Mouse (Mus musculus) midbrain, embryonic 16.5 days (tissue): ENCODE measurements around the gene Cpsf3. TPM values are rescaled to one million over a fixed set of nuclear protein-coding genes. Genes with fewer than 3 reads are reported as not detected.

Experiments used
- ATAC-seq: fragments of 200-750 bp; cut with Nextera tagmentation; 2 replicates; pipeline ENCODE4 v1.8.0; 2017; ENCODE audit warnings: moderate TSS enrichment
- H3K27ac ChIP-seq: fragments of 300-500 bp; sonication (generic); 2 replicates; pipeline ENCODE4 v1.5.1; 2014; ENCODE audit warnings: mild to moderate bottlenecking, low read length, mixed read lengths
- H3K27me3 ChIP-seq: fragments of 300-500 bp; sonication (generic); 2 replicates; pipeline ENCODE4 v1.6.1; 2014; ENCODE audit warnings: low read depth, low read length, mixed read lengths; ENCODE audit not compliant: control insufficient read depth, insufficient read depth
- H3K36me3 ChIP-seq: fragments of 300-500 bp; sonication (generic); 2 replicates; pipeline ENCODE4 v1.6.1; 2014; ENCODE audit warnings: mild to moderate bottlenecking, low read length, moderate library complexity, mixed read lengths; ENCODE audit not compliant: control insufficient read depth, insufficient read depth
- H3K4me1 ChIP-seq: fragments of 300-500 bp; sonication (generic); 2 replicates; pipeline ENCODE4 v1.6.1; 2014; ENCODE audit warnings: mild to moderate bottlenecking, low read length, mixed read lengths; ENCODE audit not compliant: control insufficient read depth, insufficient read depth
- H3K4me2 ChIP-seq: fragments of 300-500 bp; sonication (generic); 2 replicates; pipeline ENCODE4 v1.6.1; 2014; ENCODE audit warnings: mild to moderate bottlenecking, low read length, mixed read lengths
- H3K4me3 ChIP-seq: fragments of 300-500 bp; sonication (generic); 2 replicates; pipeline ENCODE4 v1.5.1; 2014; ENCODE audit warnings: low read depth, mild to moderate bottlenecking, low read length, moderate library complexity, mixed read lengths
- H3K9ac ChIP-seq: fragments of 300-500 bp; sonication (generic); 2 replicates; pipeline ENCODE4 v1.6.1; 2014; ENCODE audit warnings: low read depth, low read length, mixed read lengths
- H3K9me3 ChIP-seq: fragments of 300-500 bp; sonication (generic); replicated peaks from 2 replicates; pipeline ENCODE4 v1.6.1; 2014; ENCODE audit warnings: mild to moderate bottlenecking, low read length, mixed read lengths; ENCODE audit not compliant: control insufficient read depth, poor library complexity, severe bottlenecking
- WGBS: fragments of 180-500 bp; shearing (Covaris S2); extraction: QIAGEN DNeasy Blood & Tissue Kit; methylation state at CpG from one replicate; pipeline ENCODE4 v1.1.7; 2014; 5-methylcytosine and 5-hydroxymethylcytosine counted together
- polyA plus RNA-seq: library from polyadenylated mRNA; unstranded; fragments of >200 nt; fragmentation: Nextera tagmentation; extraction: Ambion mirVana; gene quantifications from 2 replicates; pipeline ENCODE4 v1.2.1, GENCODE M21; 2015

Cpsf3 gene
- polyA plus RNA-seq, 1 experiment from 2014 or later = 89.5 TPM

DNA sequence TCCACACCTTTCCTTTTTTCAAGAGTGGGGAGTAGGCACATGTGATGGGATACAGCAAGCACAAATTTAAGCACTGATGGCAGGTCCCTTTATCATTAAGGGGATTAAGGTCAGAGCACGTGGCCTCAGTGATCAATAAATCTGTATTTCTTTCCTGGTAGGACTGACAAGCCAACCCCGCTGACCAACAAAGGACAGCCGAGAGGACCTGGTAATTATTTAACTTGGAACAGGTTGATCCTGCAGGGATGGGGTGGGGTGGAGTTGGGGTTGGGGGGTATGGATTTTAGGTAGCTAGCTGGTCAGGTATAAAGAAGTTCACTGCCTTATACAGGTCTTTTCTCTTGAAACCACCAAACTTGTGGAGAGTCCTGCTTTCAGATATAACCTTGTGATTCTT, 20.2 kb upstream of the Cpsf3 start:
- ATAC-seq = no peak
- WGBS = 93% methylated on average over 3 of the region's 3 CpGs
- H3K9me3 ChIP-seq = no peaks in the 10 kb centered on the region
- H3K4me2 ChIP-seq = no peak overlapping the region
- H3K4me1 ChIP-seq = no peaks in the 10 kb centered on the region
- H3K27ac ChIP-seq = no peak overlapping the region
- no peaks in the 10 kb centered on the region for H3K27me3 ChIP-seq
- no peak overlapping the region for H3K4me3 ChIP-seq
- peaks cover 10% of the 10 kb centered on the region; the same call in 1 of the 2 replicates for H3K36me3 ChIP-seq
- H3K9ac ChIP-seq = no peak overlapping the region

DNA sequence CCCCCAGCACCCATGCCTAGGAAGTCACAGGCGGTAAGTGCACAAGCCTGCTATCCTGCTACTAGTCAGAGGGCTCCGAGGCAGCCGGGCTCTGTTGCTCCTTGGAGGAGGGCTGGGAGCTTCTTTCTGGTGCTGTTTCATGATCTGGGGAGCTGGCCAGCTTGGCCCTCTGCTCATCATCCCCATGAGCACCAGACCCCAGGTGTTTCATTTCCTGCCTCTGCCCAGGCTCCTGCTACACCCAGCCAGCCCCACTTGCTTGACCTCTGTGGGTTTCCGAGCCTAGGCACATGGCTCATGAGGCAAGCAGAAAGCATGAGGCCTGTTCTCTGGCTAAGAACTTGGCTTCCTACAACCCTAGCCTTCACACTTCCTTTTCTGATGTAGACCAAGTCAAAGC, 19.7 kb upstream of the Cpsf3 start:
- WGBS = 91% methylated on average over 4 of the region's 4 CpGs
- H3K36me3 ChIP-seq = peaks cover 14% of the 10 kb centered on the region; the same call in 1 of the 2 replicates

DNA sequence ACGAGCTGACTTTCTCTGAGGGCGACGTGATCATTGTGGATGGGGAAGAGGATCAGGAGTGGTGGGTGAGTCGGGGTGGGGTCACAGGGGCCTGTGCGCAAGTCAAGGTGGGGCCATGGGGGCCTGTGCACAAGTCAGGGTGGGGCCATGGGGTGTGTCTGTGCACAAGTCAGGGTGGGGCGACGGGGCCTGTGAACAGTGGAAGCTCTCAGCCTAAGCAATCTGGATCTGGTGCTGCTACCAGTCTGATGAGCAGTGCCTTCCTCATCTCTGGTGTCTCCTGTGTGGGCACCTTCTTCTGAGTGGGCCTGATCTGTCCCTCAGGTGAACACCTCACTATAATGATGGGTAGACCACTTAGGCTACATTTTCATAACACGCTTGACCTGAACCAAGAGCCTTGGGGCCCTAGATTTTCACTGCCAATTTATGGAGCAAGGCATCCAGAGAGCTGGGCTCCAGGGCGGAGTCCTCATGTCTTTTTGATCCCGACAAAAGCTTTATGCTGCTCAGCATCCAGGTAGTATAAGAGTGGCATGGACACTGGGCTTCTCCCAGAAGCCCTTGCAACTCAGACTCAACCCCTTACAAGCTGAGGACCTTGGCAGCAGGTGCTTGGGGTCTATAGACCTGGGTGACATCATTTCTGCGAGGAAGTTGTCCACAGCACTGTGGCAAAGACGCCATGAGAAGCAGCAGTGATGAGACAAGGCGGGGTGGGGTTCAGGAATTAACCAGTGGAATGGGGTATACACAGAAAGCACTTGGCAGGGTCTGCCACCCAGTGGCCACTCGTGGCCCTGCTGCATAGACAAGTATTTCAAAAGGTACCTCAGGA, 19.0 kb upstream of the Cpsf3 start:
- 77% methylated on average over 14 of the region's 14 CpGs for WGBS
- H3K36me3 ChIP-seq = peaks cover 18% of the 10 kb centered on the region

More for the DNA sequence above, 19.7 kb upstream of the Cpsf3 start:
- no peak for ATAC-seq
- Histone ChIP-seq H3K27ac (no peak overlapping the region), H3K4me2 (no peak overlapping the region), H3K27me3 (no peaks in the 10 kb centered on the region), H3K4me3 (no peak overlapping the region), H3K9ac (no peak overlapping the region), H3K9me3 (no peaks in the 10 kb centered on the region), H3K4me1 (no peaks in the 10 kb centered on the region)

DNA sequence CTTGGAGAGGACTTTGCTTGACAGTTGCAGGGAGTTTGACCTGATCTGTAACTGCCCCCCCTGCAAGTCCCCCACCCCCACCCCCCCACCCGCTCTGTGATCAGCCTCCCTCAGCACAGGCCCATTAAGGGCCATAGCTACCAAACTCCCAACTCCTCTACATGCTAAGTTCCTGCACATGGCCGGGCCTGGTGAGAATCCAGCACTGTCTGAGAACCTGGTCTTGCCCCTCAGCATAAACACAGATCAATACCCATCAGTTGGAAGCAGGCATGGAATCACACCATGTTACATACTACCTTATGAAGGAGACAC, 18.4 kb upstream of the Cpsf3 start:
- H3K4me1 ChIP-seq = no peaks in the 10 kb centered on the region
- H3K9ac ChIP-seq = no peak overlapping the region
- no peak overlapping the region for H3K4me3 ChIP-seq
- no peak for ATAC-seq
- H3K36me3 ChIP-seq = peaks cover 22% of the 10 kb centered on the region
- 86% methylated on average over 2 of the region's 2 CpGs for WGBS
- no peaks in the 10 kb centered on the region for H3K9me3 ChIP-seq
- no peak overlapping the region for H3K27ac ChIP-seq
- H3K4me2 ChIP-seq = no peak overlapping the region
- H3K27me3 ChIP-seq = no peaks in the 10 kb centered on the region

More for the DNA sequence above, 19.0 kb upstream of the Cpsf3 start:
- no peak overlapping the region for H3K9ac ChIP-seq
- no peaks in the 10 kb centered on the region for H3K4me1 ChIP-seq
- H3K4me3 ChIP-seq = no peak overlapping the region
- H3K4me2 ChIP-seq = no peak overlapping the region
- peak; percentile 90 for ATAC-seq
- no peaks in the 10 kb centered on the region for H3K9me3 ChIP-seq
- H3K27ac ChIP-seq = no peak overlapping the region
- no peaks in the 10 kb centered on the region for H3K27me3 ChIP-seq

DNA sequence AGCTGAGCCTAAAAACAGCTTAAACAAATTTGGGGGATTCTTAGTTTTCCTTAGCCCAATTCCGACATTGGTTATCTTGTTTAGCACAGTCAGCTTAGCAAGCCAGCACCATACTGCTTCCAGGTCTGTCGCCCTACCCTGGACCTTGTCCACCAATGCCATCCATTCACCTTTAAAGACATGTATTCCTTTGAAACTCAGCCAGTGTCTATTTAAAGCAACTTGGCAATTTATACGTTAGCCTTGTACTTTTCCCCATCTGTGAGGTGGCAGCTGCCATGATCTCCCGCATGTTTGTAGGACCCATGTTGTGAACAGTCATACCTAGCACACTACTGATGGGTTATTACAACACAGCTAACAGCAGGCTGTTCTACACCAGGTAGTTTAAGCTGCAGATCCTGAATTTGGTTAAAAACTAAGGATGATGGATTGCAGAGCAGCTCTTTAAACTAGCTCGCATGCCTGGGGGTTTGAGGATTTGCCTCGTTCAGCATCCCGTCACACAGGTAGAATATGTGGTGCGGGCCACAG, 17.0 kb upstream of the Cpsf3 start:
- Histone ChIP-seq H3K4me2 (no peak overlapping the region), H3K9me3 (no peaks in the 10 kb centered on the region), H3K27ac (no peak overlapping the region), H3K9ac (no peak overlapping the region), H3K27me3 (no peaks in the 10 kb centered on the region), H3K4me3 (no peak overlapping the region), H3K4me1 (no peaks in the 10 kb centered on the region), H3K36me3 (peaks cover 24% of the 10 kb centered on the region)
- 97% methylated on average over 8 of the region's 8 CpGs for WGBS
- ATAC-seq = no peak

DNA sequence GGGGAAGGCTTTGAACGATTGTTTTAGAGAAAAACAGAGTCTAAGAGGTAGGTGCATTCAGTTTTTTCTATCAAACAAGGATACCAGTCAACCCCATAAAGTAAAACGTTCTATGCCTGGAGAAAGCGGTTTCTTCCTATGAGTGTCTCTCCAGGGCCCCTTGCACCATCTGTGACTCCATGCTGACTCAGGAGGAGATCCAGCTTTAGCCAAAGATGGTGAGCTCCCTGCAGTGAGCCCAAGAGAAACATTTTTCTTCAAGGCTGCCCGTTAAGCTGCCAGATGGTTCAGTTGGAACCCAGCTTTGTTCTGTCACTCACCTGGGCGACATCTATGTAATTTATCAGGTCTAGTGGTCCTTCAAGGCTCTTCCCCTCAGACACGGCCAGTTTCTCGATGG, 10.7 kb upstream of the Cpsf3 start:
- H3K4me1 ChIP-seq = no peaks in the 10 kb centered on the region

DNA sequence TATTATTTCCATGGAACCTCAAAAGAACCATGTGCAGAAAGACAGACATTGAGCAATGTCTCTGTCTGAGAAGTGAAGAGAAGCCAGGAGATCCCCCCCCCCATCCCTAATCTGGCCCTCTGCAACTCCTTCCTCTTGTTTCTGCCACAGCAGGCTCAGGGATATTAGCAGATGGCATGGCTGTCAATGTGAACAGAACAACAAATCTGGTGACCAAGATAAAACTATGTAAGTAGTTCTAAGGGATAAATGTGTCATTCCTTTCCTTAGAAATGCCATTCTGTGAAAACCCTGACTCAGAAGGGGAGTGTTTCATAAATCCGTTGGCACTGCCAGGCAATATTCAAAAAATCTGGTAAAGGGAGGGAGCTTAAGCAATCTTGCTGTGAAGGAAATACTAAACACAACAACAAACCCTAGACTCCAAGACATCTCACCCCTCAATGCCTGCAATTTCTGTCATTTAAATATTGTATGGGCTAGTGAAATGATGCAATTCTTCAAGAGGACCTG, 7.8 kb upstream of the Cpsf3 start:
- H3K4me1 ChIP-seq = no peaks in the 10 kb centered on the region
- WGBS = 81% methylated on average over 1 of the region's 1 CpGs

More for the DNA sequence above, 10.7 kb upstream of the Cpsf3 start:
- Histone ChIP-seq H3K4me2 (no peak overlapping the region), H3K4me3 (no peak overlapping the region), H3K9ac (no peak overlapping the region), H3K9me3 (no peaks in the 10 kb centered on the region), H3K36me3 (peaks cover 20% of the 10 kb centered on the region), H3K27ac (no peak overlapping the region), H3K27me3 (no peaks in the 10 kb centered on the region)
- ATAC-seq = no peak
- WGBS = 79% methylated on average over 7 of the region's 7 CpGs

DNA sequence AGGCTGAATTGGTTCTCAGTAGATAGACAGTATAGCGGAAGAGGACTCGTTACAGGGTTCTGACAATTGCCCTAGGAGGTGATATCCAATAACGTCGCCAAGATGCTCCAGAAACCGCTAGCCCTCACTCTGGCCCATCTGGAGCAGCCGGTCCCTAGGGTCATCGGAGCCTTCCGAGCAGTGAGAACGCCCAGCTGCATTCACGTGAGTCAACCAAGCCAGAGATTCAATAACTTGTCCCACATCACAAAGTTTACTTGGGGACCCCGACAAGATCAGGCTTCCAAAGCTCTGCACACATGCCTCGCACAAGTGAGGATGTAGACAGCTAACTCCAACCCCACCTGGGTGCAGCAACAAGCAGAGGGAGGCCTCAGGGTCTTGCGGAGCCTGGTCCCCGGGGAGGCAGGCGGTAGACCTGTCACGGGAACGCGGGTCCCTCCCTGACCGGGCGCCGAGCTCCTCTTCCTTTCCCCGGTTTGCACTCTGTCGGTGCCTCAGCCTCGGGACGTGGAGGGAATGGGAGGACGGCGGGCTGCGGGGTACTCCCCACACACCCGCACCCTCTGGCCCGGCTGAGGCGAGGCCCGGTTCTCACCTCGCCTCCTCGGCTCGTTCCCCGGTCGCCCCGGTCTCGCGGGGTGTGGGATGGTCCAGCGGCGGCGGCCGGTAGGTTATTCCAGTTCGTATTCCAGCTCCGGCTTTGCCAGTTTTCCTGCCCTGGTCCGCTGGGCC, 484 bp downstream of the Cpsf3 start:
- ATAC-seq = no peak; the same call in 1 of the 2 replicates
- under 1% methylated on average over 46 of the region's 47 CpGs for WGBS
- H3K27ac ChIP-seq = peak overlapping the region; percentile 83
- no peaks in the 10 kb centered on the region for H3K9me3 ChIP-seq
- H3K27me3 ChIP-seq = no peaks in the 10 kb centered on the region
- 0 out of 2 replicates have a peak, but pooled peaks cover 2% of the 10 kb centered on the region for H3K36me3 ChIP-seq
- H3K4me2 ChIP-seq = peak overlapping the region; percentile 93
- H3K4me1 ChIP-seq = peaks cover 31% of the 10 kb centered on the region
- H3K4me3 ChIP-seq = peak overlapping the region; percentile 61
- peak overlapping the region; percentile 84 for H3K9ac ChIP-seq

More for the DNA sequence above, 7.8 kb upstream of the Cpsf3 start:
- no peaks in the 10 kb centered on the region for H3K27me3 ChIP-seq
- no peak overlapping the region for H3K4me3 ChIP-seq
- no peak overlapping the region for H3K27ac ChIP-seq
- no peaks in the 10 kb centered on the region for H3K9me3 ChIP-seq
- no peak overlapping the region for H3K9ac ChIP-seq
- no peak for ATAC-seq
- H3K4me2 ChIP-seq = no peak overlapping the region
- H3K36me3 ChIP-seq = no peaks in the 10 kb centered on the region
